Mouse (Mus musculus): ENCODE measurements around the gene Syngap1. TPM values are rescaled to one million over a fixed set of nuclear protein-coding genes. Genes with fewer than 3 reads are reported as not detected.
"Not testable (repeated sequence)": the region's sequence is repeated elsewhere in the genome, so short reads cannot be mapped to it uniquely, and the experiment has no call there.

The Syngap1 gene
- total RNA-seq (2017): 0.76 to 3.9 TPM (median 0.96 TPM) in 3 replicates

- ATAC-seq (replicated peaks; ENCODE audit: insufficient number of reproducible peaks, low FRiP score, low TSS enrichment, poor library complexity, severe bottlenecking): no peak
Observed at GRCm38 (mm10) chr17:26941031-26941789, at the start of gene Syngap1. Syngap1 (plus strand) TSS chr17:26941253.

GRCm38 (mm10) chr17:26892635-26893375 is 48.2 kb upstream of the Syngap1 start:
- no peak for ATAC-seq (replicated peaks; ENCODE audit: insufficient number of reproducible peaks, low FRiP score, low TSS enrichment, poor library complexity, severe bottlenecking)

- ATAC-seq (replicated peaks; ENCODE audit: insufficient number of reproducible peaks, low FRiP score, low TSS enrichment, poor library complexity, severe bottlenecking): no peak
Observed at GRCm38 (mm10) chr17:26893492-26893891, 47.6 kb upstream of the Syngap1 start.

- ATAC-seq (replicated peaks; ENCODE audit: insufficient number of reproducible peaks, low FRiP score, low TSS enrichment, poor library complexity, severe bottlenecking): no peak
Observed at GRCm38 (mm10) chr17:26894342-26894741, 46.7 kb upstream of the Syngap1 start.

GRCm38 (mm10) chr17:26895578-26895977 is 45.5 kb upstream of the Syngap1 start:
- ATAC-seq (replicated peaks; ENCODE audit: insufficient number of reproducible peaks, low FRiP score, low TSS enrichment, poor library complexity, severe bottlenecking): peak; percentile 65; the same call in 1 of the 2 replicates

- ATAC-seq (replicated peaks; ENCODE audit: insufficient number of reproducible peaks, low FRiP score, low TSS enrichment, poor library complexity, severe bottlenecking): no peak
Observed at GRCm38 (mm10) chr17:26900916-26901315, 40.1 kb upstream of the Syngap1 start.

GRCm38 (mm10) chr17:26904320-26904719 is 36.7 kb upstream of the Syngap1 start:
- ATAC-seq (replicated peaks; ENCODE audit: insufficient number of reproducible peaks, low FRiP score, low TSS enrichment, poor library complexity, severe bottlenecking): no peak

GRCm38 (mm10) chr17:26907506-26907905 is 33.5 kb upstream of the Syngap1 start:
- ATAC-seq (replicated peaks; ENCODE audit: insufficient number of reproducible peaks, low FRiP score, low TSS enrichment, poor library complexity, severe bottlenecking): not testable (repeated sequence)

GRCm38 (mm10) chr17:26915248-26915647 is 25.8 kb upstream of the Syngap1 start:
- ATAC-seq (replicated peaks; ENCODE audit: insufficient number of reproducible peaks, low FRiP score, low TSS enrichment, poor library complexity, severe bottlenecking): no peak

- ATAC-seq (replicated peaks; ENCODE audit: insufficient number of reproducible peaks, low FRiP score, low TSS enrichment, poor library complexity, severe bottlenecking): peak; percentile 99
Observed at GRCm38 (mm10) chr17:26916711-26917482, 24.2 kb upstream of the Syngap1 start, which contains the start of gene Kifc5b. Kifc5b (plus strand) TSS chr17:26917091.

GRCm38 (mm10) chr17:26917560-26917959 is 23.5 kb upstream of the Syngap1 start:
- ATAC-seq (replicated peaks; ENCODE audit: insufficient number of reproducible peaks, low FRiP score, low TSS enrichment, poor library complexity, severe bottlenecking): not testable (repeated sequence)

- no peak for ATAC-seq (replicated peaks; ENCODE audit: insufficient number of reproducible peaks, low FRiP score, low TSS enrichment, poor library complexity, severe bottlenecking)
Observed at GRCm38 (mm10) chr17:26918343-26918742, 22.7 kb upstream of the Syngap1 start.

GRCm38 (mm10) chr17:26919516-26919915 is 21.5 kb upstream of the Syngap1 start:
- not testable (repeated sequence) for ATAC-seq (replicated peaks; ENCODE audit: insufficient number of reproducible peaks, low FRiP score, low TSS enrichment, poor library complexity, severe bottlenecking)

GRCm38 (mm10) chr17:26922368-26922767 is 18.7 kb upstream of the Syngap1 start:
- not testable (repeated sequence) for ATAC-seq (replicated peaks; ENCODE audit: insufficient number of reproducible peaks, low FRiP score, low TSS enrichment, poor library complexity, severe bottlenecking)

- not testable (repeated sequence) for ATAC-seq (replicated peaks; ENCODE audit: insufficient number of reproducible peaks, low FRiP score, low TSS enrichment, poor library complexity, severe bottlenecking)
Observed at GRCm38 (mm10) chr17:26925414-26925813, 15.6 kb upstream of the Syngap1 start.

GRCm38 (mm10) chr17:26931795-26932194 is 9.3 kb upstream of the Syngap1 start:
- not testable (repeated sequence) for ATAC-seq (replicated peaks; ENCODE audit: insufficient number of reproducible peaks, low FRiP score, low TSS enrichment, poor library complexity, severe bottlenecking)

- ATAC-seq (replicated peaks; ENCODE audit: insufficient number of reproducible peaks, low FRiP score, low TSS enrichment, poor library complexity, severe bottlenecking): peak; percentile 87
Observed at GRCm38 (mm10) chr17:26932839-26933398, 8.1 kb upstream of the Syngap1 start, which contains the start of gene Phf1. Phf1 (plus strand) TSS chr17:26933052.

- no peak for ATAC-seq (replicated peaks; ENCODE audit: insufficient number of reproducible peaks, low FRiP score, low TSS enrichment, poor library complexity, severe bottlenecking)
Observed at GRCm38 (mm10) chr17:26933419-26933818, 7.6 kb upstream of the Syngap1 start.

All from monocyte, adult 5-6 weeks (primary cell).